Mouse (Mus musculus) frontal cortex, adult 2 months (tissue): Measurements from ENCODE around the gene 1700084M14Rik. TPM values are rescaled to one million over a fixed set of nuclear protein-coding genes. Genes with fewer than 3 reads are reported as not detected.
"Not testable (repeated sequence)": the region's sequence is repeated elsewhere in the genome, so short reads cannot be mapped to it uniquely, and the experiment has no call there.

Experiments used
- DNase-seq, 2 experiments: peaks; one replicate each; pipeline ENCODE4 v3.0.0; 2022; ENCODE audit warnings: low spot score in 1 of 2; ENCODE audit errors: extremely low spot score in 1 of 2
- polyA plus RNA-seq: library from polyadenylated mRNA; depleted of rRNA; stranded (reverse); fragments of >200 nt; gene quantifications from 2 replicates; pipeline ENCODE4 v1.2.3, GENCODE M21; 2012; rRNA removed

Gene 1700084M14Rik
- polyA plus RNA-seq, result not detected in 2 replicates

DNA sequence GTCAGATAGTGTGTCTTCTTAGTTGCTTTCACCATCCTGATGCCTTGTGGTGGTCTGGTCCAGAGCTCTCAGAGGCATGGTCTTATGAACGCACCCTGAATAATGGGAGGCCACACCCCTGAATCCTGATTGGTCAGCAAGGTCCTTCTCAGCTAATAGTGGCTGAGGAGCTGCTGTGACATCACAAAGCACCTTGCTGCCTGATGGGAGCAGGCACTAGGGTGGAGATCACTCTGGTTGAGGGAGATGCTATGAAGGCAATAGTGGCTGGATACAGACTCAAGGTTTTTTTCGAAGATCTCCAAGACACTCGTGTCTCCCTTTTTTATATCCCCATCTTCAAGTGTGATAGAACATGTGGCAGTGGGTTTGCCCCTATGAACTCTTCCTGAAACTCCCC, at the start of gene 1700084M14Rik:
Gene 1700084M14Rik (minus strand): TSS at position 101 of the 400 bp plus-strand sequence.
- not testable (repeated sequence) for DNase-seq

Other genes with a start within 250 kb of the 1700084M14Rik start
- gene Mageb2, start 244.2 kb downstream of the 1700084M14Rik start, polyA plus RNA-seq, result not detected in 2 replicates
- gene Gm5072, start 183.4 kb downstream of the 1700084M14Rik start, polyA plus RNA-seq, result not detected in 2 replicates
- not detected in 2 replicates for gene Gm8914, start 95.8 kb downstream of the 1700084M14Rik start, polyA plus RNA-seq
- not detected in 2 replicates for gene Gm14781, start 56.3 kb upstream of the 1700084M14Rik start, polyA plus RNA-seq
- not detected in 2 replicates for gene Mageb5, start 207.1 kb upstream of the 1700084M14Rik start, polyA plus RNA-seq